9 mouse cellular contexts compared by ENCODE assay signal in genomic region chr11:5100801-5101200, GRCm38 (mm10). TPM values are rescaled to one million over a fixed set of nuclear protein-coding genes. Genes with fewer than 3 reads are reported as not detected.
DNase-seq lines count a peak whose midpoint lies in the region; ATAC-seq and TF ChIP-seq lines count a peak whose summit lies in the region.
"Had no signal": no experiment of that assay in that cellular context is flagged by ENCODE, and none has a peak within 500 bp of the region (broad histone marks: within the 10 kb centered on the region; RNA-seq: fewer than 3 reads in every experiment).

No protein-coding gene starts in this region.

- no peaks in the 10 kb centered on the region for H3K27me3 ChIP-seq in lung, postnatal 0 days (replicated peaks; ENCODE audit: insufficient read depth, low read length)
- H3K27me3 ChIP-seq in limb, embryonic 14.5 days (ENCODE audit: control insufficient read depth, insufficient read depth, low read length): no peaks in the 10 kb centered on the region
- no peaks in the 10 kb centered on the region for H3K27me3 ChIP-seq in stomach, embryonic 16.5 days (ENCODE audit: control insufficient read depth, insufficient read depth, low read length)

- H3K4me3 ChIP-seq in lung, postnatal 0 days (ENCODE audit: low read depth, low read length): no peak overlapping the region
- H3K4me3 ChIP-seq in limb, embryonic 14.5 days (replicated peaks; ENCODE audit: low read length): peak overlapping the region; percentile 100
- H3K4me3 ChIP-seq in stomach, embryonic 16.5 days (replicated peaks; ENCODE audit: low read length): peak overlapping the region; percentile 97

- peak overlapping the region; percentile 74; the same call in 1 of the 2 replicates for H3K4me2 ChIP-seq in lung, postnatal 0 days (replicated peaks; ENCODE audit: low read depth, low read length)
- H3K4me2 ChIP-seq in limb, embryonic 14.5 days (replicated peaks; ENCODE audit: low read depth, low read length, severe bottlenecking): peak overlapping the region; percentile 84
- H3K4me2 ChIP-seq in stomach, embryonic 16.5 days (ENCODE audit: low read depth, low read length): peak overlapping the region; percentile 88

- H3K9me3 ChIP-seq in lung, postnatal 0 days (ENCODE audit: low read length): no peaks in the 10 kb centered on the region
- no peaks in the 10 kb centered on the region for H3K9me3 ChIP-seq in limb, embryonic 14.5 days (ENCODE audit: control insufficient read depth, low read length)
- no peaks in the 10 kb centered on the region for H3K9me3 ChIP-seq in stomach, embryonic 16.5 days (replicated peaks; ENCODE audit: control insufficient read depth, low read length)

- peak; percentile 45 for DNase-seq in cerebellum, adult 11-12 months
- no peak for DNase-seq in cerebellum, postnatal 4 days (ENCODE audit: low spot score in 2 of 2)
- no peak for DNase-seq in lung, postnatal 0 days (ENCODE audit: low spot score)
- DNase-seq in lung, postnatal 4 days: no peak
- DNase-seq in limb, embryonic 14.5 days (ENCODE audit: low spot score): no peak
- DNase-seq in left cerebral cortex, adult 18-20 months (ENCODE audit: low spot score in 2 of 2): no peak
- no peak for DNase-seq in gastrocnemius, adult 18-20 months (ENCODE audit: low spot score)

- TF ChIP-seq CTCF in lung, postnatal 0 days (IDR thresholded peaks at IDR 0.05): no peak

- H3K4me1 ChIP-seq in lung, postnatal 0 days (ENCODE audit: insufficient read depth, low read depth, low read length): no peaks in the 10 kb centered on the region
- peaks cover 25% of the 10 kb centered on the region for H3K4me1 ChIP-seq in limb, embryonic 14.5 days (ENCODE audit: control insufficient read depth, insufficient read depth, low read length)
- peaks cover 31% of the 10 kb centered on the region for H3K4me1 ChIP-seq in stomach, embryonic 16.5 days (ENCODE audit: control insufficient read depth, insufficient read depth, low read length)

- H3K27ac ChIP-seq in lung, postnatal 0 days (ENCODE audit: low read length): no peak overlapping the region
- H3K27ac ChIP-seq in limb, embryonic 14.5 days (replicated peaks; ENCODE audit: low read depth, low read length): no peak overlapping the region
- H3K27ac ChIP-seq in stomach, embryonic 16.5 days (ENCODE audit: low read length): peak overlapping the region; percentile 98; the same call in 1 of the 2 replicates

- no peak for TF ChIP-seq POLR2A in limb, embryonic 14.5 days (IDR thresholded peaks at IDR 0.05; ENCODE audit: borderline replicate concordance, extremely low read depth, insufficient read depth, insufficient read length)

- 60% methylated on average over 5 of the region's 5 CpGs for WGBS in lung, postnatal 0 days
- WGBS in limb, embryonic 14.5 days: 36% methylated on average over 5 of the region's 5 CpGs
- WGBS in stomach, embryonic 16.5 days: 43% methylated on average over 5 of the region's 5 CpGs

- no peak for ATAC-seq in lung, postnatal 0 days
- no peak for ATAC-seq in limb, embryonic 14.5 days (ENCODE audit: low FRiP score, low read depth)
- no peak for ATAC-seq in stomach, embryonic 16.5 days (ENCODE audit: insufficient read depth, low FRiP score)

- TF ChIP-seq EP300 in lung, postnatal 0 days (IDR thresholded peaks at IDR 0.05): no peak

- H3K9ac ChIP-seq in lung, postnatal 0 days (replicated peaks; ENCODE audit: low read depth): no peak overlapping the region
- H3K9ac ChIP-seq in limb, embryonic 14.5 days (ENCODE audit: low read depth, low read length, severe bottlenecking): no peak overlapping the region
- peak overlapping the region; percentile 100; the same call in 1 of the 2 replicates for H3K9ac ChIP-seq in stomach, embryonic 16.5 days (ENCODE audit: low read length)

- no peaks in the 10 kb centered on the region for H3K36me3 ChIP-seq in lung, postnatal 0 days (ENCODE audit: insufficient read depth, low read length)
- H3K36me3 ChIP-seq in limb, embryonic 14.5 days (ENCODE audit: control insufficient read depth, insufficient read depth, low read length): peaks cover 15% of the 10 kb centered on the region; the same call in 1 of the 2 replicates
- no peaks in the 10 kb centered on the region for H3K36me3 ChIP-seq in stomach, embryonic 16.5 days (ENCODE audit: control insufficient read depth, insufficient read depth, low read length)

RNA-seq across cellular contexts. Expression of gene Ewsr1, which starts 1.7 kb away (rescaled TPM):
- polyA plus RNA-seq in lung, postnatal 0 days (2015; fragmentation: Nextera tagmentation; extraction: Ambion mirVana): 274 and 290 TPM in 2 replicates
- polyA plus RNA-seq in limb, embryonic 14.5 days (2012; rRNA removed): 828 and 880 TPM in 2 replicates
- 357 and 409 TPM in 2 replicates for polyA plus RNA-seq in limb, embryonic 14.5 days (2014; fragmentation: Nextera tagmentation; extraction: Ambion mirVana)
- 530 and 537 TPM in 2 replicates for polyA plus RNA-seq in stomach, embryonic 16.5 days (2015; fragmentation: Nextera tagmentation; extraction: Ambion mirVana)
- 100 to 1,000 TPM; 265 to 298 TPM for total RNA-seq in left cerebral cortex, adult 18-20 months (2021)
- total RNA-seq in gastrocnemius, adult 18-20 months (2021): 10 to 100 TPM; 68.9 to 74.1 TPM

RNA-seq across cellular contexts. Expression of gene Rhbdd3, which starts 2.1 kb away (rescaled TPM):
- 17.0 and 19.4 TPM in 2 replicates for polyA plus RNA-seq in lung, postnatal 0 days (2015; fragmentation: Nextera tagmentation; extraction: Ambion mirVana)
- 48.1 and 63.9 TPM in 2 replicates for polyA plus RNA-seq in limb, embryonic 14.5 days (2012; rRNA removed)
- 24.6 and 27.4 TPM in 2 replicates for polyA plus RNA-seq in limb, embryonic 14.5 days (2014; fragmentation: Nextera tagmentation; extraction: Ambion mirVana)
- 24.8 and 25.2 TPM in 2 replicates for polyA plus RNA-seq in stomach, embryonic 16.5 days (2015; fragmentation: Nextera tagmentation; extraction: Ambion mirVana)
- 10 to 100 TPM; 22.9 to 23.3 TPM for total RNA-seq in left cerebral cortex, adult 18-20 months (2021)
- 10 to 100 TPM; 29.2 to 36.9 TPM for total RNA-seq in gastrocnemius, adult 18-20 months (2021)

RNA-seq across cellular contexts. Expression of gene Gas2l1, which starts 35.7 kb away (rescaled TPM):
- polyA plus RNA-seq in lung, postnatal 0 days (2015; fragmentation: Nextera tagmentation; extraction: Ambion mirVana): 31.2 and 33.3 TPM in 2 replicates
- polyA plus RNA-seq in limb, embryonic 14.5 days (2012; rRNA removed): 41.4 and 54.1 TPM in 2 replicates
- polyA plus RNA-seq in limb, embryonic 14.5 days (2014; fragmentation: Nextera tagmentation; extraction: Ambion mirVana): 38.0 and 43.9 TPM in 2 replicates
- 11.0 and 14.1 TPM in 2 replicates for polyA plus RNA-seq in stomach, embryonic 16.5 days (2015; fragmentation: Nextera tagmentation; extraction: Ambion mirVana)
- total RNA-seq in left cerebral cortex, adult 18-20 months (2021): 10 to 100 TPM; 83.7 to 92.5 TPM
- 1 to 10 TPM; 3.6 to 6.5 TPM for total RNA-seq in gastrocnemius, adult 18-20 months (2021)

RNA-seq across cellular contexts. Expression of gene Rasl10a, which starts 42.9 kb away (rescaled TPM):
- polyA plus RNA-seq in lung, postnatal 0 days (2015; fragmentation: Nextera tagmentation; extraction: Ambion mirVana): 2.3 and 2.5 TPM in 2 replicates
- 8.6 and 11.2 TPM in 2 replicates for polyA plus RNA-seq in limb, embryonic 14.5 days (2012; rRNA removed)
- polyA plus RNA-seq in limb, embryonic 14.5 days (2014; fragmentation: Nextera tagmentation; extraction: Ambion mirVana): 5.9 and 6.6 TPM in 2 replicates
- polyA plus RNA-seq in stomach, embryonic 16.5 days (2015; fragmentation: Nextera tagmentation; extraction: Ambion mirVana): 0.49 and 1.8 TPM in 2 replicates
- total RNA-seq in left cerebral cortex, adult 18-20 months (2021): 10 to 100 TPM; 78.2 to 86.3 TPM
- under 1 TPM in 1 of 2 experiments, not detected in 1; 0.21 TPM for total RNA-seq in gastrocnemius, adult 18-20 months (2021)
- total RNA-seq: hematopoietic stem cell, adult 5-6 weeks had no signal

RNA-seq across cellular contexts. Expression of gene Emid1, which starts 51.3 kb away (rescaled TPM):
- polyA plus RNA-seq in lung, postnatal 0 days (2015; fragmentation: Nextera tagmentation; extraction: Ambion mirVana): 63.3 and 67.5 TPM in 2 replicates
- 25.3 and 25.7 TPM in 2 replicates for polyA plus RNA-seq in limb, embryonic 14.5 days (2012; rRNA removed)
- 30.9 and 32.2 TPM in 2 replicates for polyA plus RNA-seq in limb, embryonic 14.5 days (2014; fragmentation: Nextera tagmentation; extraction: Ambion mirVana)
- 59.1 and 60.4 TPM in 2 replicates for polyA plus RNA-seq in stomach, embryonic 16.5 days (2015; fragmentation: Nextera tagmentation; extraction: Ambion mirVana)
- total RNA-seq in left cerebral cortex, adult 18-20 months (2021): 1 to 10 TPM; 3.6 to 5.3 TPM
- total RNA-seq in gastrocnemius, adult 18-20 months (2021): 1 to 10 TPM; 7.7 to 8.9 TPM
